Mouse (Mus musculus) thymus, adult 2 months (tissue): ENCODE results near the gene Wnt9b. TPM values are rescaled to one million over a fixed set of nuclear protein-coding genes. Genes with fewer than 3 reads are reported as not detected.

Experiments
- DNase-seq: peaks from one replicate; pipeline ENCODE4 v3.0.0; 2021
- H3K27ac ChIP-seq: fragments of 200-500 bp; 2 replicates; pipeline ENCODE4 v1.5.1; 2012; ENCODE audit warnings: low read length, control low read depth; ENCODE audit not compliant: control insufficient read depth, insufficient read depth
- H3K27me3 ChIP-seq: fragments of 200-500 bp; 2 replicates; pipeline ENCODE4 v1.6.1; 2012; ENCODE audit warnings: mild to moderate bottlenecking, low read length, moderate library complexity, mixed read lengths; ENCODE audit not compliant: control insufficient read depth, insufficient read depth
- H3K36me3 ChIP-seq: fragments of 200-500 bp; 2 replicates; pipeline ENCODE4 v1.6.1; 2012; ENCODE audit warnings: mild to moderate bottlenecking, low read length, moderate library complexity; ENCODE audit not compliant: control insufficient read depth, insufficient read depth
- H3K4me1 ChIP-seq: fragments of 200-500 bp; replicated peaks from 2 replicates; pipeline ENCODE4 v1.6.1; 2012; ENCODE audit warnings: low read length; ENCODE audit not compliant: control insufficient read depth, insufficient read depth
- H3K4me3 ChIP-seq: fragments of 200-500 bp; 2 replicates; pipeline ENCODE4 v1.5.1; 2012; ENCODE audit warnings: mild to moderate bottlenecking, low read length, control low read depth, moderate library complexity; ENCODE audit not compliant: control insufficient read depth, insufficient read depth
- CTCF ChIP-seq: fragments of 200-500 bp; IDR thresholded peaks from 2 replicates; pipeline ENCODE4 v1.5.1; 2012; ENCODE audit warnings: mild to moderate bottlenecking, control low read depth, low read length, moderate library complexity, borderline replicate concordance; ENCODE audit not compliant: control insufficient read depth, poor library complexity, insufficient read depth; ENCODE audit errors: extremely low read depth
- POLR2A ChIP-seq: fragments of 200-500 bp; IDR thresholded peaks from 2 replicates; pipeline ENCODE4 v1.6.1; 2012; ENCODE audit warnings: mild to moderate bottlenecking, low read length, control low read depth, moderate library complexity; ENCODE audit not compliant: control insufficient read depth, poor library complexity, insufficient read depth; ENCODE audit errors: extremely low read depth
- WGBS: fragments of 180-500 bp; shearing (Covaris S2); methylation state at CpG from one replicate; pipeline ENCODE4 v1.1.7; 2018; 5-methylcytosine and 5-hydroxymethylcytosine counted together
- polyA plus RNA-seq: library from polyadenylated mRNA; depleted of rRNA; stranded (reverse); fragments of >200 nt; gene quantifications from 2 replicates; pipeline ENCODE4 v1.2.3, GENCODE M21; 2012

The Wnt9b gene
- polyA plus RNA-seq, 1 experiment, result 0.13 TPM

- Histone ChIP-seq H3K4me3 (no peak overlapping the region), H3K36me3 (no peaks in the 10 kb centered on the region), H3K27ac (no peak overlapping the region), H3K27me3 (no peaks in the 10 kb centered on the region), H3K4me1 (no peaks in the 10 kb centered on the region)
- WGBS, result 96% methylated on average over 7 of the region's 7 CpGs
- no peak for DNase-seq
- TF ChIP-seq POLR2A, result no peak
Measured at GRCm38 (mm10) chr11:103732306-103732705, 17.3 kb downstream of the Wnt9b start.

- H3K4me3 ChIP-seq, result no peak overlapping the region
- 84% methylated on average over 9 of the region's 9 CpGs for WGBS
- no peaks in the 10 kb centered on the region for H3K36me3 ChIP-seq
- no peak overlapping the region for H3K27ac ChIP-seq
- no peaks in the 10 kb centered on the region for H3K27me3 ChIP-seq
- no peak for DNase-seq
- no peak for TF ChIP-seq CTCF
- TF ChIP-seq POLR2A, result no peak
- no peaks in the 10 kb centered on the region for H3K4me1 ChIP-seq
Measured at GRCm38 (mm10) chr11:103731594-103731993, 18.0 kb downstream of the Wnt9b start.

GRCm38 (mm10) chr11:103729282-103729985 lies 20.2 kb downstream of the Wnt9b start:
- no peak overlapping the region for H3K27ac ChIP-seq
- no peak overlapping the region for H3K4me3 ChIP-seq
- no peak for DNase-seq
- no peaks in the 10 kb centered on the region for H3K27me3 ChIP-seq
- TF ChIP-seq POLR2A, result no peak
- no peaks in the 10 kb centered on the region for H3K4me1 ChIP-seq
- H3K36me3 ChIP-seq, result no peaks in the 10 kb centered on the region
- 80% methylated on average over 9 of the region's 9 CpGs for WGBS

- WGBS, result 74% methylated on average over 11 of the region's 11 CpGs
- Histone ChIP-seq H3K36me3 (no peaks in the 10 kb centered on the region), H3K27me3 (no peaks in the 10 kb centered on the region), H3K4me1 (no peaks in the 10 kb centered on the region), H3K27ac (no peak overlapping the region), H3K4me3 (no peak overlapping the region)
- TF ChIP-seq POLR2A (no peak), CTCF (no peak)
- no peak for DNase-seq
Measured at GRCm38 (mm10) chr11:103724331-103724771, 25.3 kb downstream of the Wnt9b start.

- no peak overlapping the region for H3K27ac ChIP-seq
- DNase-seq, result no peak
- no peak for TF ChIP-seq CTCF
- WGBS, result 40% methylated on average over 9 of the region's 9 CpGs
- no peaks in the 10 kb centered on the region for H3K36me3 ChIP-seq
- no peaks in the 10 kb centered on the region for H3K27me3 ChIP-seq
- no peaks in the 10 kb centered on the region for H3K4me1 ChIP-seq
- no peak overlapping the region for H3K4me3 ChIP-seq
Measured at GRCm38 (mm10) chr11:103722040-103722481, 27.6 kb downstream of the Wnt9b start.

- Histone ChIP-seq H3K4me3 (no peak overlapping the region), H3K36me3 (no peaks in the 10 kb centered on the region), H3K27ac (no peak overlapping the region), H3K27me3 (no peaks in the 10 kb centered on the region), H3K4me1 (no peaks in the 10 kb centered on the region)
- TF ChIP-seq POLR2A, result no peak
- TF ChIP-seq CTCF, result no peak
- peak; percentile 18 for DNase-seq
- WGBS, result 58% methylated on average over 15 of the region's 15 CpGs
Measured at GRCm38 (mm10) chr11:103721468-103722039, 28.1 kb downstream of the Wnt9b start.

GRCm38 (mm10) chr11:103719436-103719835 lies 30.2 kb downstream of the Wnt9b start:
- H3K4me1 ChIP-seq, result no peaks in the 10 kb centered on the region
- no peak overlapping the region for H3K27ac ChIP-seq
- no peak for TF ChIP-seq POLR2A
- no peak for TF ChIP-seq CTCF
- no peak for DNase-seq
- no peaks in the 10 kb centered on the region for H3K36me3 ChIP-seq
- whole genome bisulfite sequencing, result 88% methylated on average over 5 of the region's 5 CpGs
- no peaks in the 10 kb centered on the region for H3K27me3 ChIP-seq
- no peak overlapping the region for H3K4me3 ChIP-seq
